Mouse (Mus musculus) brain, embryonic 18.5 days (tissue): ENCODE measurements around the gene Dusp1.

Source experiments
- DNase-seq: peaks from one replicate; pipeline ENCODE4 v3.0.0-alpha.2; 2012; ENCODE audit warnings: low read depth, low spot score

The Dusp1 gene

DNA sequence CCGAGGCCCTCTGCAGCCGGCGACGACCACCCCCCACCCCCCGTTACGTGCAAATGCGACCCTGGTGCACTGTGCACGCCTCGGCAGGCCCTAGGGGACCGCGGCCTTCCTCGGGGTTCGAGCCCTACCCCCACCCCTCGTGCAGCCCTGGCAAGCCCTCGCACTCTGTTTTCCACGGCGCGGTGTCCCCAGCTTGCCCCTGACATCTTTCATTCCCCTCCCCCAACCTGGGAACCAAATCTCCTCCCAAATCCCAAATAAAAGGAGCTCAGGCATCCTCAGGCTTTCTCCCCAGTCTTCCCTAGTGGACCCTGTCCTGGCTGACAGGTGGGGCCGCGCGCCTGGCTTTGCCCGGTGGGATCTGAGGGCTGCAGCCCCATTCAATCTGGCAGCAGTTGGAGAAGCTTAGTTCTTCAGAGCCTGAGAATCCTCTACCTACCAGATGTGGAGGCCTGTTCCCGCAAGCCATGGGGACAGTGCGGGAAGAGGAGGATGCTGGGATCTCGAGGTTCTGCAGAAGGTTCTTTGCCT lies at the start of gene Dusp1:
Dusp1 (minus strand) TSS at position 478 of the 531 bp plus-strand sequence.
- no peak for DNase-seq

DNA sequence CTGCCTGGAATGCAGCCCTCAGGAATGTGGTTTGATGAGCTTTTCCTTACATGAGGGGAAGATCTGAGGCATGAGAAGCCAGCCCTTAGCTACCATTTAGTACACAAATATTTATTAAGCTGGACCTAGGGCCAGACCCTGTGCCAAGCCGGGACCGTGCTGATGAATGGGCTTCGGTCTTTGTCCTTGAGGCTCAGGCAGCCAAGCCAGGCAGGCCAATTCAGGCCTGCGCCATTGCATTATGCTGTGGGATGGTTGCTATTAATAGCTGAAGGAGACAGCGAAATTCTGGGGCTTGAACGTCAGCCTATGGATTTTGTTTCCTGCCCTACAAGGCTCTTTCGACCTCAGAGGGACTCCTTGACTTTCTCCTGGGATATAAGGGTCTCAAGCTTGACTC lies 49.4 kb upstream of the Dusp1 start:
- DNase-seq = no peak

DNA sequence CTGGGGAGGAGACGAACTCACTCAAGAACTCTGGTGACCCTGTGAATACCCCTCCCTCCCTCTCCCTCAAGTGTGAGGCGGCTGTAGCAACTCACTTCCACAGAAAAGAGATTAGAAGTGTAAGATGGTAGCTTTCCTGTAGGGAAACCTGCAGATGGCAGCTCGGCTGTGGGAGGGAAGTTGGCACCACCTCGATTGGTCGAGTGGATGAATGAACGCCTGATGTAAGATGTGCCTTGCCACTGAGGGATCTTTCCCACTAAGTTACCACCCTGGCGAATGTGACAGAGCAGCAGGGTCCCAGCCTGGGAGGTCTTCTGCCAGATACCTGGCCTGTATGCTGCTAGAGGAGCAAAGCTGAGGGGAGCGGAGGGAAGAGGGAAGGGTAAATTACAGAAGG lies 47.9 kb upstream of the Dusp1 start:
- DNase-seq = no peak

DNA sequence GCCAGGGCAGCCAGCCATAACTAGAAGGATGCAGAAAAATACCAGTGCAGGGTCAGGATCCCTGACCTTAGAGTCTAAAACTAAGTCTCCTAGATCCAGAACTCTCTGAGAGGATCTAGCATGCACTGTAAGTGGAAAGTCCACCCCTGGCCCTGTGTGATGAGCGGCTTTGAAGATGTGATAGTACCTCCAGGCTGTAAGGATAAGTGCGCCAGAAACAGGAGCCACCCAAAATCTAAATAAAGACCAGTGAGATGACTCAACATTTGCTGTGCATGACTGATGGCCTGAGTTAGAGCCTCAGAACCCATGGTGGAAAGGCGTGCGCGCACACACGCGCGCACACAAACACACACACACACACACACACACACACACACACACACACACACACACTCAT lies 46.9 kb upstream of the Dusp1 start:
- no peak for DNase-seq

DNA sequence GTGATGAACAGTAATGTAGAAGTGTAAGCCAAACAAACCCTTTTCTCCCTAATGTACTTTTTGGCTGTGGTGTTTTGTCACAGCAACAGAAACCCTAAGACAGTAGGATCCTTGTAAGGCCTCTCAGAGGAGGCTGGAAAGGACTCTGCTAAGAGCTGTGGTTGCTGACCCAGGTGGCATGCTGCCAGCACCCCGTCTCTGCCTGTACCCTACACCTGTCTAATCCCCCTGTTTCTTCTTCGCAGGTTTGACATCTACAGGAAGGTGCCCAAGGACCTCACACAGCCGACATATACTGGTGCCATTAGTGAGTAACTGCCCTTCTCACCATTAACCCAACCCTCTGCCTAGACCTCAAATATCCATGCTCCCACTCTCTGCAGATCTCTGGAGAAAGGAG lies 46.4 kb upstream of the Dusp1 start:
- DNase-seq = no peak

DNA sequence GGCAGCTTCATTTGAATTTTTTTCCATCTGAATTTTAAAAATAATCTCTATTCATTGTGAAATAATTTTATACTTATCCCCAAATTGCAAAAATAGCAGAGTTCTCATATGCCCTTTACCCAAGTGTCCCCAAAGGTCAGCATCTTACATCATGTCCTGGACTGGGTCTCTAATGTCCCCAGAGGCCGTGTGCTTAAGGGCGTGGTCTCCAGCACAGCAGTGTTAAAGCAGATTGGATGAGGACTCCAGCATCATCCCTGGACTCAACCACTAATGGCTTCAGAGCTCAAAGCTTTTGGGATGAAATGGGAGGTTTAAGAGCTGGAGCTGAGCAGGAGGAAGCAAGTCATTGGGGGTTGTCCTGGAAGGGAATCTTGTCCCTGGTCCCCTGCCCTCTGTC lies 44.6 kb upstream of the Dusp1 start:
- DNase-seq = no peak

DNA sequence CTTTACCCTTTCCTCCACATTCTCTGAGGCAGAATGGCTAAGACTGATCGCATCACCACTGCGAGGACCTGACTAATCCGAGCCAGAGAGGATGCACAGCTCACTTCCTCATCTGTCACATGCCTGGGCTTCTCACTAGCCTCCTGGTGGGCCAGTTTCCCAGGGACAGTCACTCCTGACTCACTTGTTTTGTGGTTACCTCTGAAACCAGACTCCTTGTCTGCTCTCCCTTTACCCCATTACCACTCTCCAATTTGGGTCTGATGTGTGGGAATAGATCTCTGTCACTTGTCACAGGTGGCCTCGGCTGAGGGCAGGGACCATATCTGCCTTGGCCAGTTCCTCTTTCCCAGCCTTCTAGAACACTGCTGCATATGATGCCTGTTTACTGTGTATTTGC lies 43.7 kb upstream of the Dusp1 start:
- DNase-seq = no peak

DNA sequence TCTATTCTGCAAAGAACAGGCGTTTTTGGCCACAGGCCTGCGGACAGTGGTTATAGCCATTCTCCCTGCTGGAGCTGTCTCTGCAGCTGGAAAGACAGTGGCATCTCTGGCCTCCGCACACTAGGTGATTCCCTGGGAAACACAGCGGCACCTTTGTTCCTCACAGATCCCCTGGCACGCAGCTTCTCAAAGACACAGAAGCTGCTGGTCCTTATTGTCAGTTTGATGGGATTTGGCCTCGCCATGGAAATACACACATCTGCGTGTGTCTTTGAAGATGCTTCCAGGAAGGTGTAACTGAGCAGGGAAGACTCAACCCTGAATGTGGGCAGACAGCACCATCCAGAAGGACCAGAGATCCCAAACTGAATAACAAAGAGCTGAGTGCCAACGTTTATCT lies 41.4 kb upstream of the Dusp1 start:
- DNase-seq = no peak

DNA sequence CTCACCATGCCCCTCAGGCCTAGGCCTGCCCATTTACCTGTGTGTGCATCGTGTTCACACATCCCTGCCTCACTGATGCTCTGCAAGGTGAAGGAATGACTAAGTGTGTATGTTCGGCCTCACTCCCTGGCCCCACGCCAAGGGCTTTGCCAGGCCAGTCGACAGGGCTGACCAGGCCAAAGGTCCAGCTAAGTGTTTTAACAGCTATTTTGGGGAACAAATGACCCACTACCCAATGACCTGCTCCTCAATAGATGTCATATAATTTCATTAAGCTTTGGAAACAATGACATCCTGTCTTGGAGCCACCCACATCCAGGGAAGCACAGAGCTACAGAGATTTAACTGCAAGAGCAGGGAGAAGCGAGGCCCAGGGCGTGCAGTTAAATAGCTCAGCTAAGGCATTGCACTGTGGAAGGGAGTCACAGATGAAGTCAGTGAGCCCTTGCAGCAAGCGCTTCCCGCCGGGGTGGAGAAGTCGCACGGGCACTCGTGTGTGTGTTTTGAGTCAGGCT lies 40.5 kb upstream of the Dusp1 start:
- no peak for DNase-seq

DNA sequence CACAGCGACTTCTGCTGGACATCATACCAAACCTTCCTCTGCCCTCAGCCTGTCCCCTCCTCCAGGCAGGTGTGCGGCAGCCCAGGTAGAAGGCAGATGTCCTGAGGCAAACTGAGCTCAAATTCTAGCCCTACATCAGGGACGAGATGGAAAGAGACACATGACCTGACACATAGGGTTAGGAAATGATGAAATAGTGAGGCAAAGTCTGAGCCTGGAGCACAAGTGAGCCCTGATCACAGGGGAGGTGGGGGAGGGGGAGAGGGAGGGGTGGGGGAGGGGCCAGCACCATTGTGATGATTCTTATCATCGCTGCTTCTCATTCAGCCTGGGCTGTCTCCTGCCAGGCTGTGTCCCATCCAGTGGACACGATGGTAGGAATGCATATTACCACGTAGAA lies 40.0 kb upstream of the Dusp1 start:
- DNase-seq = no peak

DNA sequence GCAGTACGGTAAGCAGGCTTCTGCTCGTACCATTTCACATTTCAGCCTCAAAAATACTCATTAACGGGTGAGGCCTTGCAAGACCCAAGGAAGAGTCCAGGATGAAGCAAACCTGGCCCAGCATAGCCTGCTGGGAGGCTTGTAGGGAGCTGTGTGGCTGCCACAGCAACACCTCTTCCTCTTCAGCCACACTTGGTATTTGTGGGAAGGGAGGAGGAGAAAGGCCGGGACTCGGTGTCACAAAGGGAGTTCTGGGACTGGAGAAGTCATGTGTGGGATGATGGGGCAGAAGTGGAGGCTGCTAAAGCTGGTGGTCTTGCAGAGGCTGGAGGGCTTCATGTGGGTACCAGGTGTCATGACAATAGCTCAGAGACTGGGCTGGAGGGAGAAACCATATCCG lies 39.6 kb upstream of the Dusp1 start:
- no peak for DNase-seq

DNA sequence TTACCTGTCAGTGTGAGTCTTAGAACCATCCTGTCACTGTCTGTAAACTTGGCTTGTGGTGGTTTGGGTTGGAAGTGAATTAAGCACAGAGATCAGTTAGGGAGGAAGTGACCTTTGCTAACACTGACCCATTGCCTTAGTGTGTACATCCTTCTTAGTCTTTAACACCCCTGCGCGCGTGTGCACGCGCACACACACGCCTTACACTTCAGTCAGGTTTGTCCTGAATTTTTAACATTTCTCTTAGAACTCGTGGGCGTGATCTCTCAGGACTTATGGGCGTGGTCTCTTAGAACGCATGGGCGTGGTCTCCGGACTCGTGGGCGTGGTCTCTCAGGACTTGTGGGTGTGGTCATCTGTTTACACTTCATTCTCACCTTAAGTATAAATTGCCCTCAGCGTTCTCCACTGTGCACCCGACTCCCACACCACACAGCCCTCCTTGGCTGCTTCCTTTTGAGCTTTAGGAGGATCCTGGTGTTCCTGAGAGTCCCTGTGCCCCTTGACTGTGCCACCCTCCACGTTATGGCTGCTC lies 39.1 kb upstream of the Dusp1 start:
- DNase-seq = no peak

DNA sequence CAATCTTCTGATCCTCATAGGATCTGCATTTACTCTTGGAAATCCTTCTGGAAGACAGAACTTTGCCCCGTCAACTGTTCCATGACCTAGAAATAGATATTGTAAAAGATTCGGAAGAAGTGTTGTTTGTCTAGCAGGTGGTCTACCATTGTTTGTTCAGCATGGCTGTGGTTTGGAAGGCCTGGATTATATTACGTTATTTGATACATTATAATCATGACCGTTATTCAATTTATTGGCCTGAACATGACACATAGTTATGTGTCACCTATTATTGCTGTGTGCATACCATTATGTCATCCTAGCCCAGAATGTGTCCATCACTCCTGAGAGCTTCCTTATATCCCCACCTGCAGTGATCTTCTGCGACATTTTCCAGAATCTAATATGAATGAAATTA lies 36.9 kb upstream of the Dusp1 start:
- DNase-seq = no peak

DNA sequence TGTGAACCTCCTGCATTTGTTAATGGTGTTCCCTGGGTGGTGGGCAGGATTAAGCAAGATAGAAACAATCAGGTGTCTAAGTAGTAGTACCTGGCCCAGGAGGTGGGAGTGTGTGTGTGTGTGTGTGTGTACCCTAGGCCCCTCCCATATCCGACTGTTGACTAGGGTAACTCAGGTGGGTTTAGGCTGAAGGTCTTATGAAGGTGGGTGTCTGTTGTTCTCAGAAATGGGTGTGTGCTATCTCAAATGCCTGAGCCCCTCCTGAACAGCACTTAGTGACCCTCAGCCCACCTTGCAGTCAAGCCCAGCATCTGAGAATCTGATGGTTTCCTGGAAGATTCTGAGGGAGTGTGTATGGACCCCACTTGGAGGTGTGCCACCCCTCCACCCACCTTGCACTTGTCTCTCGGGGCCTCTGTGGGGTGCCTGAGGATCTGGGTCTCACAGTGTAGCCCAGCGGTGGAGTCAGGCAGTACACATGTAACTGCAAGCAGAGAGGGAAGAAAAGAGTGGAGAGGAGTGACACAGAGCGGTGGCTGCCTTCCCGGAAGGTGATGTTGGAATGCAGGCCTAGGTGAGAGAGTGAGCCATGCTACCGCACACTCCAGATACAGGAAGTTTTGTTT lies 35.0 kb upstream of the Dusp1 start:
- DNase-seq = no peak

DNA sequence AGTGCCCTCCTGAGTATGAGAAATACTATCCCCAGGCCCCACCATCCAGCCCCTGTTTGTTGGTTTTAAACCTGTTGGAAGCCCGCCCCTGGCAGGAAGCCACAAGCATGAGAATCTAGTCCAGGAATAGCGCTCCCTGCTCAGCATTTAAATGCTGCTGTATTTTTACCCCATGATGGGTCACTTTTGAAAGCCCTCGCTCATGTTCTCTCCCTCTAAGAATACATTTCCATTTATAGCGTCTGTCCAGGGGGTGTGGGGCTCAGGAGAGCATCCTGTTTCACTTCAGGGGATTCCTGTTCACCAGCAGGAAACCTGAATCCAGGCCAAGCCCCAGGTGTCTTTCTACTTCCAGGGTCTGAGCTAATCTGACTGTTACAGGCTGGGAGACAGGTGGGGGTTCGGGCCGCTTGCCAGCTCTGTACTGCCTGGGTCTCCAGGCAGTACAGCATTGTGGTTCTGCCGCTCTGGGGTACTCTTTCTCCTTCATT lies 34.3 kb upstream of the Dusp1 start:
- DNase-seq = no peak

DNA sequence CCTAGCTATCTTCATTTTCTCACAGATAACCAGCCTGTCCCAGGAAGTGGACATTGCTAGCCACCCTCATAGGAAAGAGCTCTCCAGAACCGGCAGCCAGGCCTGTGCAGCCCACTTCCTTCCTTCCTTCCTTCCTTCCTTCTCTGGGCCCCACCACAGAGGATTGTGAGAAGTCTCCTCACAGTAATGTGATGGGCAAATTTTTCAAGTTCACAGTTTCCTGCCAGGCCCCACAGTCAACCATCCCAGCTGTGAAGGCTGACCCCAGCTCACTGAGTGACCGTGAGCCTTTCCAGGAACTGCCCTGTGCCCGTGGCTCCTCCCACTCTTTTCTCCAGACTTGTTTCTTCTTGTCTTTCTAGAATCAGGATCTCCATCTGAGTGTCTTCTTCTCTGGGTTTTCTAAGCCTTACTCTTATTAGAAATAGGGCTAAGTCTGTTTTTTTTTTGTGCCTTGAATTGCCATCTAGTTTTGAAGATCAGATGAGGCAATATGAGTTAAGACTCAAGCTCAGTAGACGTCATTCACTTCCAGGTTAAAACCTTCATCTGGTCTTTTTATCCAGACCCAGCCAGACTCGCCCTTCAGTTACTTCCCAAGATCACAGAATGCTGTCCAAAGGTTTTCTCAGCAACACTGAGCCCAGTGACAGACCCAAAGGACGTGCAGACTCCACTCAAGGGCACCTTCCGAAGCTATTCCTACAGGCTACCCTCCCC lies 33.7 kb upstream of the Dusp1 start:
- no peak for DNase-seq

DNA sequence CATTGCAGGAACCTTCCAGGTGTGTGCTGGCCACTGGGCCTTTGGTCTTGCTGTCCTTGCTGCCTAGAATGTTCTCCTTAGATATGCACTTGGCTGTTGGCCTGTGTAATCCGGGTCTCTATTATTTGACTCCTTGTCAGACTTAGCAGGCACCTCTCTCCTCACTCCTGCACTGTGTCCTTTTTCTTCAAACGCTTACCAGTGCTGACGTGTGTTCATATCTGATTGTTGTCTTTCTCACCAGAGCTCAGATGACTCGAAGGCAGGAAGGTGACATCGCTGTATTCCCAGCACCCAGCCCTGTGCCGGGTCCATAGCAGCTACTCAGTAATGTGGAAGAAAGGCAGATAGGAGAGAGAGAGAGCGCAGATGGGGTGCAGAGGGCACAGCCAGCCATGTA lies 33.0 kb upstream of the Dusp1 start:
- no peak for DNase-seq

DNA sequence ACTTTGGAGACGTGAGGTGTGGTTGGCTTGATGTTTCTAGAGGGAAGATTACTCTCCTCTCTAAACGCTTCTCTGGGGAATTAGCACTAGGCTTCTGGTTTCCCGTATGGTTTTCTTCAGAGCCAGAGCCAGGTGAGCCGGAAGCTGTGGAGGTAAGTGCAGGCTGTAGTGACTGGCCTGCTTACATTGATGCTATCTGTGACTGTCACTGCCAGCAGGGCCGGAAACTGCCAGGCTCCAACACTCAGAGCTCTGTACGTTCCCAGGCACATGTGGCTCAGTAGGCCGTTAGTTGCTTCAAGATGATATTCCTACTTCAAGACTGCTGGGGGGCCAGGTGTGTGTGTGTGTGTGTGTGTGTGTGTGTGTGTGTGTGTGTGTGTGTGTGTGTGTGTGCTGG lies 32.2 kb upstream of the Dusp1 start:
- no peak for DNase-seq

DNA sequence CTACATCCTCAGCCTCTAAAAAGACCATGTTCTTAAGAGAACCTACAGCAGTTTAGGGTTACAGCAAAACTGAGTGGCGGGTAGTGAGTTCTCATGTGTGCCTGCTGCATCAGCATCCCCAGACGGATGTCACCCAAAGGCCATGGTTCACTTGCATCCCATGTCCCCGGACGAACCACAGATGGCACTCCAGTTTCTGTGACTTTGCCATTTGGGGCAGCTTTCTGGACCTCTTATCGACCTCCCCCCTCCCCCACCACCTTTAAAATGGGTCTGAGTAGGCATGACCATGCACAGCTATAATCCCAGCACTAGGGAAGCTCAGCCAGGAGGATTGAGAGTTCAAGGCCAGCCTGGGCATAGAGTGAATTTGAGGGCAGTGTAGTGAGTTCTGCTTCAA lies 31.3 kb upstream of the Dusp1 start:
- no peak for DNase-seq

DNA sequence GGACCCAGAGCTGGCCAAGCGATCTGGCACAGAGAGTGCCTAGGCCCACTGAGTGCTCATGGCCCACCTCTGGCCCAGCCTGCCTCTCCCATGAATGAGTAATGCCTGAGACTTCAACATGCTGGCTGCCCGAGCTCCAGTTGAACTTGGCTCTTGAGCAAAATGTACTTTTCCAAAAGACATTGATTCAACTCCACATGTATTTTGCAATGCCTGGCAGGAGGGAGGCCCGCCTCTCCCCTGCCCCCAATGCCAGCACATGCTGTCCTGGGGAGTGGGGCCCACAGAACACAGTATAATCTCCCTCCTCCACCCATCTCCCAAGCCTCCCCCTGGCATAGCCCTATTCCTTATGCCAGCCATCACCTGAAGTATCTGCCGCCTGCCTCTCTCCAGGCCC lies 30.6 kb upstream of the Dusp1 start:
- DNase-seq = no peak

DNA sequence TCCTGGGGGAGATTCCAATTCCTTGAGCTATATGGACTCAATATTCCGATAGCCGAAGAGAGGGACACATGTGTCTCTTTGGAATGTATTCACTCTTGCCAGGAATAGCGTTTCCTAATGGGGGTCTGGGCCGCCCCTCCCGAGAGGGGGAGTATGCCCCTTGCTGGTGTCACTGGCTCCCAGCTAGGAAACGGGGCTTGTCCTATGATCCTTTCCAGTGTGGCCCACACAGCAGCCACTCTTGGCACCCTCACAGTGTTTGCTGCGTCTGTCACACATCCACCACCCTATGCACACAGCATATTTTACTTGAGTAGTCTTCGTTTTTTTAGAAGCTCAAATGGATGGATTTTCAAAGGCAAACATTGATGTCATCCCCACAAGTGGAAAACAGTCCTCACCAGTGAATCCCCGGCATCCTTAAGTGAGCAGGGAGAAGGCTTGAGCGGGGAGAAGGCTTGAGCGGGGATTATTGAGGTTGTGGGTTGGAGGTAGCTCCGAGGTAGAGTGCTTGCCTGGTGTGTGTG lies 26.1 kb upstream of the Dusp1 start:
- no peak for DNase-seq

DNA sequence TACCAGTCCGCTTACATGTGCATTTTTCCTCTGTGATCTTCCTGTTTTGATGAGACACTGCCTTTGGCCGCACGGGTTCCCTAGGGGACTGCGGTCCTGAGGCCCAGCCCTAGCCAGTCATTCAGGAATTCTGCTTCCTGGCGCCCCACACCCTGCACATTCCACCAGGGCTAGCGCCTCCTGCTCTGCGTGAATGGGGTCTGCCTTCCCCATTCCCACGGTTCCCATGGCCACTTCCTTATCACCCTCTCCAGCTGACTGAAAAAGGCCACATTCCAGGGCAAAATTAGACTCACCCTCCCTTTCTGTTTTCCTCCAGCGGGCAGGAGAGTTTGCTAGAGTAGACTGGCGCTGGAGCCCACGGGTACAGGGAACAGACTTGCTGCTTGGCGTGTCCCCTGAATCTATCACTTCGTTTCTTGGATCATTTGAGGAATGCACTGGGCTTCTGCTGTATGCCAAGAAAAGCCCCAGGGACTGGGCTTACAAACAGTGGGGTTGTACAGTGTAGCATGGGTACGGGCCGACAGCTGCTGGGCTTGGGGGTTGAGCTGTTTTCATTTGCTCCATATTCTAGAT lies 22.7 kb upstream of the Dusp1 start:
- no peak for DNase-seq
